Mouse (Mus musculus): ENCODE data around the gene Cxcl3.

DNA sequence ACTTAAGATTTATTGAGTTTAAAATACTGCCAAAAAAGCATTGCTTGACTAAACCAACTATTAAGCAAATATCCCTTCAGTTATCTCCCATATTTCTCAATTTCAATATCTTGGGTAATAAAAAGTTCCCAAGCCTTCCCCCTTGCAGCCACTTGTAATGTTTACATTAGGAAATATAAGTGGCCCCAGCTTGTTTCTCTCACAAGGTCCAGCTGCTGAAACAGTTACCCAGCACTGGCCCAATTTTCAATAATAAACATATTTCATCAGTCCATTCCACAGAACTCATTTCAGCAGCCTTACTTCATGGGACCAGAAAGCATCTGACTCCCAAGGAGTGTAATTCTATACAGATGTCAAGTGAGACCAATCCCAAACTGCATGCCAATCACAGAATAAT, 33.9 kb downstream of the Cxcl3 start:
- TF ChIP-seq EP300 (IDR thresholded peaks at IDR 0.05; ENCODE audit: low read depth) (no peak), CTCF (IDR thresholded peaks at IDR 0.05; ENCODE audit: low read depth) (no peak)

All from liver, embryonic 14.5 days (tissue).